Comparison of ENCODE assay signal across 10 mouse cellular contexts in genomic region chr4:9019241-9020110, GRCm38 (mm10).
DNase-seq lines count a peak whose midpoint lies in the region; ATAC-seq lines count a peak whose summit lies in the region.
"Had no signal": no experiment of that assay in that cellular context is flagged by ENCODE, and none has a peak within 500 bp of the region (broad histone marks: within the 10 kb centered on the region; RNA-seq: fewer than 3 reads in every experiment).

No protein-coding gene starts in this region.

- H3K27me3 ChIP-seq in hindbrain, embryonic 13.5 days: no peaks in the 10 kb centered on the region
- no peaks in the 10 kb centered on the region for H3K27me3 ChIP-seq in hindbrain, embryonic 11.5 days (ENCODE audit: control insufficient read depth, insufficient read depth, low read length)
- H3K27me3 ChIP-seq in limb, embryonic 13.5 days: peaks cover 73% of the 10 kb centered on the region
- no peaks in the 10 kb centered on the region for H3K27me3 ChIP-seq in intestine, embryonic 15.5 days (replicated peaks)
- H3K27me3 ChIP-seq: heart, embryonic 15.5 days; liver, embryonic 13.5 days had no signal

- DNase-seq in hindbrain, embryonic 11.5 days (ENCODE audit: low spot score): no peak
- peak; percentile 96 for DNase-seq in cerebellum, adult 9-10 months
- DNase-seq in forelimb bud, embryonic 11.5 days (ENCODE audit: low read depth, low spot score): peak; percentile 77
- DNase-seq in thymus, postnatal 10 days (ENCODE audit: low spot score in 2 of 2): no peak
- DNase-seq: liver, embryonic 13.5 days had no signal

- ATAC-seq in hindbrain, embryonic 13.5 days (ENCODE audit: low FRiP score): 0 out of 2 replicates have a peak, but pooled peaks have one; percentile 40
- ATAC-seq in hindbrain, embryonic 11.5 days (ENCODE audit: low FRiP score): no peak
- ATAC-seq in limb, embryonic 13.5 days (ENCODE audit: low FRiP score, low read depth): peak; percentile 77
- ATAC-seq in intestine, embryonic 15.5 days: no peak
- no peak for ATAC-seq in activated CD4-positive, CD25-positive, alpha-beta regulatory T cell, adult 4 months

- 71% methylated on average over 22 of the region's 22 CpGs for WGBS in hindbrain, embryonic 13.5 days
- 74% methylated on average over 22 of the region's 22 CpGs for WGBS in hindbrain, embryonic 11.5 days
- 30% methylated on average over 22 of the region's 22 CpGs for WGBS in limb, embryonic 13.5 days
- 78% methylated on average over 22 of the region's 22 CpGs for WGBS in intestine, embryonic 15.5 days

- H3K9ac ChIP-seq in hindbrain, embryonic 13.5 days: no peak overlapping the region
- no peak overlapping the region for H3K9ac ChIP-seq in hindbrain, embryonic 11.5 days (ENCODE audit: low read depth, low read length)
- H3K9ac ChIP-seq in limb, embryonic 13.5 days: no peak overlapping the region
- H3K9ac ChIP-seq in intestine, embryonic 15.5 days: no peak overlapping the region
- H3K9ac ChIP-seq: heart, embryonic 15.5 days; liver, embryonic 13.5 days had no signal

- H3K36me3 ChIP-seq in hindbrain, embryonic 13.5 days: no peaks in the 10 kb centered on the region
- no peaks in the 10 kb centered on the region for H3K36me3 ChIP-seq in hindbrain, embryonic 11.5 days (ENCODE audit: control insufficient read depth, insufficient read depth, low read length)
- no peaks in the 10 kb centered on the region for H3K36me3 ChIP-seq in limb, embryonic 13.5 days
- H3K36me3 ChIP-seq in intestine, embryonic 15.5 days: no peaks in the 10 kb centered on the region
- H3K36me3 ChIP-seq: heart, embryonic 15.5 days; liver, embryonic 13.5 days had no signal

- H3K4me1 ChIP-seq in hindbrain, embryonic 13.5 days (replicated peaks): peaks cover 31% of the 10 kb centered on the region
- peaks cover 5% of the 10 kb centered on the region; the same call in 1 of the 2 replicates for H3K4me1 ChIP-seq in hindbrain, embryonic 11.5 days (replicated peaks; ENCODE audit: control insufficient read depth, insufficient read depth, low read length)
- H3K4me1 ChIP-seq in limb, embryonic 13.5 days: peaks cover 39% of the 10 kb centered on the region
- peaks cover 13% of the 10 kb centered on the region for H3K4me1 ChIP-seq in intestine, embryonic 15.5 days (replicated peaks)
- H3K4me1 ChIP-seq: liver, embryonic 13.5 days had no signal

- no peak overlapping the region for H3K4me2 ChIP-seq in hindbrain, embryonic 13.5 days
- no peak overlapping the region for H3K4me2 ChIP-seq in hindbrain, embryonic 11.5 days (replicated peaks; ENCODE audit: low read depth, low read length)
- H3K4me2 ChIP-seq in limb, embryonic 13.5 days (replicated peaks): peak overlapping the region; percentile 49
- H3K4me2 ChIP-seq in intestine, embryonic 15.5 days (replicated peaks): no peak overlapping the region
- H3K4me2 ChIP-seq: heart, embryonic 15.5 days; liver, embryonic 13.5 days had no signal

- no peak overlapping the region for H3K4me3 ChIP-seq in hindbrain, embryonic 13.5 days
- H3K4me3 ChIP-seq in hindbrain, embryonic 11.5 days (ENCODE audit: low read depth, low read length): no peak overlapping the region
- no peak overlapping the region for H3K4me3 ChIP-seq in limb, embryonic 13.5 days
- H3K4me3 ChIP-seq in intestine, embryonic 15.5 days (replicated peaks): no peak overlapping the region
- H3K4me3 ChIP-seq: heart, embryonic 15.5 days; liver, embryonic 13.5 days had no signal

- H3K9me3 ChIP-seq in hindbrain, embryonic 13.5 days: no peaks in the 10 kb centered on the region
- H3K9me3 ChIP-seq in hindbrain, embryonic 11.5 days (ENCODE audit: control insufficient read depth, low read length): no peaks in the 10 kb centered on the region
- no peaks in the 10 kb centered on the region for H3K9me3 ChIP-seq in limb, embryonic 13.5 days
- H3K9me3 ChIP-seq in intestine, embryonic 15.5 days: no peaks in the 10 kb centered on the region
- H3K9me3 ChIP-seq: heart, embryonic 15.5 days; liver, embryonic 13.5 days had no signal

- H3K27ac ChIP-seq in hindbrain, embryonic 13.5 days: peak overlapping the region; percentile 25
- H3K27ac ChIP-seq in hindbrain, embryonic 11.5 days (ENCODE audit: low read depth, low read length): no peak overlapping the region
- peak overlapping the region; percentile 58; the same call in 1 of the 2 replicates for H3K27ac ChIP-seq in limb, embryonic 13.5 days
- no peak overlapping the region for H3K27ac ChIP-seq in intestine, embryonic 15.5 days
- H3K27ac ChIP-seq: heart, embryonic 15.5 days; liver, embryonic 13.5 days had no signal

Comparison
In these comparisons a context has a peak if more than half of its experiments do, and no peak if none do; other contexts are left out.
1. ATAC-seq: peak in hindbrain, embryonic 13.5 days (single experiment) and limb, embryonic 13.5 days (single experiment); none in hindbrain, embryonic 11.5 days (single experiment), intestine, embryonic 15.5 days (single experiment) and activated CD4-positive, CD25-positive, alpha-beta regulatory T cell, adult 4 months (single experiment).
2. H3K27ac ChIP-seq: peak in hindbrain, embryonic 13.5 days (single experiment) and limb, embryonic 13.5 days (single experiment); none in hindbrain, embryonic 11.5 days (single experiment) and intestine, embryonic 15.5 days (single experiment).
3. DNase-seq: peak in cerebellum, adult 9-10 months (single experiment) and forelimb bud, embryonic 11.5 days (single experiment); none in hindbrain, embryonic 11.5 days (single experiment) and thymus, postnatal 10 days (0 of 2).